Mouse (Mus musculus) MEL (cell line): ENCODE data around the gene Ccn2. TPM values are rescaled to one million over a fixed set of nuclear protein-coding genes. Genes with fewer than 3 reads are reported as not detected.

Source experiments
- DNase-seq: peaks from one replicate; pipeline ENCODE4 v3.0.0; 2011; ENCODE audit warnings: low read depth, low spot score
- H3K27ac ChIP-seq: 2 replicates; pipeline ENCODE4 v1.5.1; 2012; ENCODE audit warnings: low read depth, mild to moderate bottlenecking, control low read depth, low read length, moderate library complexity; ENCODE audit not compliant: control insufficient read depth
- H3K27me3 ChIP-seq, 2 experiments: fragments of 150-350 bp in 1 of 2; sonication (generic) in 1 of 2; 2 replicates each; pipeline ENCODE4 v1.6.1; 2012; ENCODE audit warnings: low read length in 2 of 2, mild to moderate bottlenecking in 2 of 2, improper control_type of control experiment in 1 of 2, moderate library complexity in 1 of 2; ENCODE audit not compliant: insufficient read depth in 2 of 2, control insufficient read depth in 1 of 2
- H3K36me3 ChIP-seq, 2 experiments: 2 replicates each; pipeline ENCODE4 v1.6.1; 2012 to 2014; ENCODE audit warnings: low read length in 2 of 2, improper control_type of control experiment in 1 of 2, inconsistent platforms in 1 of 2, mild to moderate bottlenecking in 1 of 2; ENCODE audit not compliant: insufficient read depth in 2 of 2, control insufficient read depth in 1 of 2
- H3K4me1 ChIP-seq, 2 experiments: fragments of 150-350 bp in 1 of 2; sonication (generic) in 1 of 2; 2 replicates each; pipeline ENCODE4 v1.6.1; 2012; ENCODE audit warnings: low read length in 2 of 2, improper control_type of control experiment in 1 of 2, mild to moderate bottlenecking in 1 of 2; ENCODE audit not compliant: insufficient read depth in 2 of 2, control insufficient read depth in 1 of 2
- H3K4me3 ChIP-seq, 2 experiments: fragments of 150-350 bp in 1 of 2; sonication (generic) in 1 of 2; 2 replicates each; pipeline ENCODE4 v1.5.1; 2012; ENCODE audit warnings: low read depth in 2 of 2, low read length in 2 of 2, mild to moderate bottlenecking in 2 of 2, moderate library complexity in 2 of 2, control low read depth in 1 of 2, improper control_type of control experiment in 1 of 2; ENCODE audit not compliant: control insufficient read depth in 1 of 2, insufficient read depth in 1 of 2
- H3K79me2 ChIP-seq: 2 replicates; pipeline ENCODE4 v1.6.1; 2012; ENCODE audit warnings: mild to moderate bottlenecking, low read length, moderate library complexity; ENCODE audit not compliant: control insufficient read depth, poor library complexity, insufficient read depth
- H3K9ac ChIP-seq: 2 replicates; pipeline ENCODE4 v1.6.1; 2012; ENCODE audit warnings: low read depth, mild to moderate bottlenecking, control low read depth, low read length, moderate library complexity; ENCODE audit not compliant: control insufficient read depth, poor library complexity, severe bottlenecking
- H3K9me3 ChIP-seq: fragments of 150-350 bp; sonication (generic); replicated peaks from 2 replicates; pipeline ENCODE4 v1.6.1; 2012; ENCODE audit warnings: mild to moderate bottlenecking, low read length, improper control_type of control experiment, moderate library complexity; ENCODE audit not compliant: insufficient read depth
- EP300 ChIP-seq, 2 experiments: IDR thresholded peaks; 2 replicates each; pipeline ENCODE4 v1.6.1; 2011; ENCODE audit warnings: improper control_type of control experiment in 2 of 2, low read length in 2 of 2, low read depth in 1 of 2, mild to moderate bottlenecking in 1 of 2
- ETS1 ChIP-seq: IDR thresholded peaks from 2 replicates; pipeline ENCODE4 v1.6.1; 2012; ENCODE audit warnings: low read depth, mild to moderate bottlenecking, inconsistent platforms, low read length, improper control_type of control experiment, moderate library complexity
- GABPA ChIP-seq: IDR thresholded peaks from 2 replicates; pipeline ENCODE4 v1.6.1; 2012; ENCODE audit warnings: low read depth, mild to moderate bottlenecking, inconsistent platforms, low read length, improper control_type of control experiment, moderate library complexity
- GATA1 ChIP-seq: IDR thresholded peaks from 2 replicates; pipeline ENCODE4 v1.6.1; 2011; ENCODE audit warnings: low read depth, low read length, improper control_type of control experiment
- MAFK ChIP-seq: IDR thresholded peaks from 2 replicates; pipeline ENCODE4 v1.6.1; 2011; ENCODE audit warnings: low read depth, mild to moderate bottlenecking, low read length, improper control_type of control experiment, borderline replicate concordance
- MAZ ChIP-seq: IDR thresholded peaks from 2 replicates; pipeline ENCODE4 v1.6.1; 2012; ENCODE audit warnings: low read depth, mild to moderate bottlenecking, inconsistent platforms, low read length, improper control_type of control experiment
- MYB ChIP-seq: IDR thresholded peaks from 2 replicates; pipeline ENCODE4 v1.6.1; 2011; ENCODE audit warnings: mild to moderate bottlenecking, low read depth, low read length, improper control_type of control experiment
- MYC ChIP-seq: IDR thresholded peaks from 2 replicates; pipeline ENCODE4 v1.6.1; 2011; ENCODE audit warnings: low read depth, mild to moderate bottlenecking, low read length, improper control_type of control experiment, moderate library complexity
- NELFE ChIP-seq: IDR thresholded peaks from 2 replicates; pipeline ENCODE4 v1.6.1; 2011; ENCODE audit warnings: low read depth, low read length, improper control_type of control experiment
- POLR2AphosphoS2 ChIP-seq: IDR thresholded peaks from 2 replicates; pipeline ENCODE4 v1.6.1; 2011; ENCODE audit warnings: low read length, improper control_type of control experiment
- TAL1 ChIP-seq: IDR thresholded peaks from 2 replicates; pipeline ENCODE4 v1.6.1; 2012; ENCODE audit warnings: mild to moderate bottlenecking, inconsistent platforms, low read length, moderate library complexity, mixed read lengths
- TCF12 ChIP-seq: IDR thresholded peaks from 2 replicates; pipeline ENCODE4 v1.6.1; 2014; ENCODE audit warnings: low read depth, mild to moderate bottlenecking, inconsistent platforms, low read length, improper control_type of control experiment, moderate library complexity
- USF1 ChIP-seq: IDR thresholded peaks from 2 replicates; pipeline ENCODE4 v1.6.1; 2014; ENCODE audit warnings: low read depth, mild to moderate bottlenecking, inconsistent platforms, low read length, improper control_type of control experiment, moderate library complexity
- USF2 ChIP-seq, 2 experiments: IDR thresholded peaks; 2 replicates each; pipeline ENCODE4 v1.6.1; 2011 to 2012; ENCODE audit warnings: improper control_type of control experiment in 2 of 2, low read length in 2 of 2, borderline replicate concordance in 1 of 2, inconsistent platforms in 1 of 2, low read depth in 1 of 2, mild to moderate bottlenecking in 1 of 2; ENCODE audit not compliant: insufficient read depth in 1 of 2
- ZC3H11A ChIP-seq: IDR thresholded peaks from 2 replicates; pipeline ENCODE4 v1.6.1; 2012; ENCODE audit warnings: low read depth, mild to moderate bottlenecking, inconsistent platforms, low read length, improper control_type of control experiment
- ZKSCAN1 ChIP-seq: IDR thresholded peaks from 2 replicates; pipeline ENCODE4 v1.6.1; 2012; ENCODE audit warnings: low read depth, mild to moderate bottlenecking, inconsistent platforms, low read length, improper control_type of control experiment, moderate library complexity
- ZNF384 ChIP-seq: IDR thresholded peaks from 2 replicates; pipeline ENCODE4 v1.6.1; 2012; ENCODE audit warnings: low read depth, mild to moderate bottlenecking, inconsistent platforms, low read length, improper control_type of control experiment
- polyA plus RNA-seq, 2 experiments: library from polyadenylated mRNA; stranded (reverse) in 1 of 2; unstranded in 1 of 2; fragments of >175 nt in 1 of 2; fragments of >200 nt in 1 of 2; gene quantifications; 2 replicates each; pipeline versions ENCODE4 v1.2.1 to v1.2.4; 2012; ENCODE audit warnings: low replicate concordance in 2 of 2, low read depth in 1 of 2; ENCODE audit not compliant: insufficient read length in 2 of 2, insufficient read depth in 1 of 2, missing spikeins in 1 of 2
- total RNA-seq: library from RNA; depleted of rRNA; stranded (reverse); fragments of 300-350 nt; gene quantifications from 2 replicates; pipeline ENCODE4 v1.2.3, GENCODE M21; 2012

Gene Ccn2
- total and polyA plus RNA-seq, 3 experiments, result not detected

- no peak for TF ChIP-seq MYC
- no peak for TF ChIP-seq GABPA
- TF ChIP-seq POLR2AphosphoS2, result no peak
- no peak for TF ChIP-seq TCF12
- no peak for TF ChIP-seq EP300 (IDR thresholded peaks at IDR 0.05; ENCODE audit: low read depth in 1 of 2, low read length in 2 of 2)
- no peak for TF ChIP-seq TAL1
- TF ChIP-seq MAFK, result no peak
- TF ChIP-seq USF2 (IDR thresholded peaks at IDR 0.05; ENCODE audit: borderline replicate concordance in 1 of 2, insufficient read depth in 1 of 2, low read depth in 1 of 2, low read length in 2 of 2), result no peak
- no peak for TF ChIP-seq MAZ
- TF ChIP-seq MYB, result no peak
- no peak for TF ChIP-seq GATA1
- no peak for TF ChIP-seq USF1
- TF ChIP-seq ETS1, result no peak
- TF ChIP-seq ZKSCAN1, result no peak
- H3K27me3 ChIP-seq, result no peaks in the 10 kb centered on the region; a peak in 1 of 4 replicates
- no peaks in the 10 kb centered on the region for H3K36me3 ChIP-seq
- no peak overlapping the region for H3K27ac ChIP-seq
- H3K4me3 ChIP-seq, result no peak overlapping the region
- no peaks in the 10 kb centered on the region for H3K79me2 ChIP-seq
- H3K9ac ChIP-seq, result no peak overlapping the region
- DNase-seq, result no peak
- no peaks in the 10 kb centered on the region for H3K9me3 ChIP-seq
- no peaks in the 10 kb centered on the region for H3K4me1 ChIP-seq
These were observed 21.8 kb upstream of the Ccn2 start for GRCm38 (mm10) chr10:24573484-24573883.

- no peaks in the 10 kb centered on the region for H3K9me3 ChIP-seq
- no peak overlapping the region for H3K27ac ChIP-seq
- H3K36me3 ChIP-seq, result no peaks in the 10 kb centered on the region
- H3K79me2 ChIP-seq, result no peaks in the 10 kb centered on the region
- no peaks in the 10 kb centered on the region; a peak in 1 of 4 replicates for H3K27me3 ChIP-seq
- no peak overlapping the region for H3K4me3 ChIP-seq
- TF ChIP-seq ZNF384, result no peak
- no peak for TF ChIP-seq NELFE
- H3K4me1 ChIP-seq, result no peaks in the 10 kb centered on the region
- H3K9ac ChIP-seq, result no peak overlapping the region
- no peak for DNase-seq
These were observed 14.2 kb upstream of the Ccn2 start for GRCm38 (mm10) chr10:24581076-24581475.

GRCm38 (mm10) chr10:24588824-24589223, 6.4 kb upstream of the Ccn2 start:
- no peak overlapping the region for H3K4me3 ChIP-seq
- no peak for DNase-seq
- H3K9me3 ChIP-seq, result no peaks in the 10 kb centered on the region

More at GRCm38 (mm10) chr10:24588824-24589223, 6.4 kb upstream of the Ccn2 start:
- Histone ChIP-seq H3K9ac (no peak overlapping the region), H3K27me3 (no peaks in the 10 kb centered on the region)
- TF ChIP-seq POLR2AphosphoS2 (no peak), GABPA (no peak), USF1 (no peak), USF2 (IDR thresholded peaks at IDR 0.05; ENCODE audit: borderline replicate concordance in 1 of 2, insufficient read depth in 1 of 2, low read depth in 1 of 2, low read length in 2 of 2) (no peak), ZNF384 (no peak), ZC3H11A (no peak)
- TF ChIP-seq, all 39 proteins: peak for 0
- Histone ChIP-seq H3K79me2 (no peaks in the 10 kb centered on the region), H3K4me1 (peaks cover 3 to 8% of the 10 kb centered on the region in 2 experiments; a peak in 3 of 4 replicates), H3K27ac (no peak overlapping the region), H3K36me3 (peaks cover 0 to 5% of the 10 kb centered on the region in 2 experiments; a peak in 1 of 4 replicates)
